Mouse (Mus musculus): ENCODE data around the gene Aifm1. TPM values are rescaled to one million over a fixed set of nuclear protein-coding genes. Genes with fewer than 3 reads are reported as not detected.

Gene Aifm1
- polyA plus RNA-seq, 1 experiment from 2014 or later, result 100 TPM

DNA sequence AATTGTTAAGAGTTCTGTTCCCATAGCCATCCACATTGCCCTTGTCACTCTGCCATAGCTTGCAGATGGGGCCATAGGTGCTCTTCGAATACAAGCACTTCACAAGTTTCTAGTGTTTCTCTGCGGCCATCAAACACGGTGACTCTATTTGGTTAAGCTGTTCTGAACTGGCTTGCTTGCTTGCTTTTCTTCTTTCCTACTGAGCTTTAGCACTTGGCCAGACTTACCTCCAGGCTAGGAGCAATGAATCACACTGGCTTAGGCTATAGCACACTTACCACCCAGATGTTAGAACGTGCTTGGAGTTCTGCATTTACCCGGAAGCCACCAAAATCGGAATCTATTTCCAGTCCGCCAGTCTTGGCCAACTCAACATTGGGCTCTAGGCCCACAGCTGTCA lies 31.7 kb downstream of the Aifm1 start:
- ATAC-seq (replicated peaks; ENCODE audit: low FRiP score, low read depth) (no peak), DNase-seq (ENCODE audit: low spot score) (no peak)
- H3K4me1 ChIP-seq (replicated peaks; ENCODE audit: insufficient read depth, low read length), result no peaks in the 10 kb centered on the region
- no peak overlapping the region for H3K4me2 ChIP-seq (ENCODE audit: low read length)
- 90% methylated on average over 7 of the region's 7 CpGs for WGBS
- no peak overlapping the region for H3K4me3 ChIP-seq (replicated peaks; ENCODE audit: low read depth, low read length)
- H3K36me3 ChIP-seq (ENCODE audit: insufficient read depth, low read length), result 0 out of 2 replicates have a peak, but pooled peaks cover 5% of the 10 kb centered on the region
- no peak for TF ChIP-seq CTCF (IDR thresholded peaks at IDR 0.05; ENCODE audit: low read depth)
- H3K9me3 ChIP-seq (replicated peaks; ENCODE audit: low read length), result no peaks in the 10 kb centered on the region
- no peaks in the 10 kb centered on the region for H3K27me3 ChIP-seq (ENCODE audit: insufficient read depth, low read length)
- no peak overlapping the region for H3K27ac ChIP-seq
- H3K9ac ChIP-seq (ENCODE audit: low read depth, low read length), result no peak overlapping the region

DNA sequence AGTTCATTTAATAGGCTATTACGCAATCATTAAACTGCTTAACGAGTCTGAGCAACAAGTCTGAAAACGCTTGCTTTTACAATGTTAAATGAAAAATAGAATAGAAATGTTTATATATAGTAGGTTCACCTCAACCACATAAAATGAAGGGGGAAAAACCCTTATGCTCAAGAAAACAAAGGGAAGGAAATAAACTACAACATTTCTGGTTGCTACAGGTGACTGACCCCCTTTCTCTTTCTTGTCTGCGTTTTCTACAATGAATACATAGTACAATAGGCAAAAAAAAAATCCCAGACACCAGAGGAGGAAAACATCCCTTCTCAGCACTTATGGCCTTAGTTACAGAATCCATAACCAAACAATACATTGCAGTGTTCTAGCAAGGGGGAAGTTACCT lies 32.3 kb downstream of the Aifm1 start:
- 82% methylated on average over 4 of the region's 4 CpGs for WGBS
- Histone ChIP-seq H3K36me3 (ENCODE audit: insufficient read depth, low read length) (0 out of 2 replicates have a peak, but pooled peaks cover 5% of the 10 kb centered on the region), H3K4me3 (replicated peaks; ENCODE audit: low read depth, low read length) (no peak overlapping the region)

DNA sequence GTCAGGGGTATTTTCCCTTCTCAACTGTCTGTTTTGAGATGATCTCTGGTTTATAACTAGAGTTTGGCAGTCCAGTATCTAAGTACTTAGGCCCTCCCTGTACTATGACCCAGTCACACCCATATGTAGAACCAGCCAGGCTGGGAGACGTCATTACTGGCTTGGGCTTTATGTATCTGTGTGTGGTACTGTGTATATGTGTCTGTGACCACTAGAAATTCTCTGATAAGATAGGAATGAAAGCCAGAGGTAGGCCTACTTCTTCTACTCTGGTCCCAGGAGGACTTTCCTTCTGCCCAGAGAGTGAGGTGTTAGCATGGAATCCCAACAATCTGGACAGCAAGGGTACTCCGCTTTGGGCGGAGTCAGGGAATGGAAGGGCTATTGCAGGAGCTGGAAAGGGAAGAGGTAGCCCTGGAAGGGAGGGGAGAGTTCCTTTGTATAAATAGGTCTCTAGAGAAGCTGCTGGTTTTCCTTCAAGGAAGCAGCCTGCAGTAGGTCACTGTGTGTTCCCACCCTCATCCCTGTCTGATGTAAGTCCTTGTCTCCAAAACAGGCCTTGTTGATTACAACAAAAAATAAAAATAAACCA lies 45.9 kb downstream of the Aifm1 start:
- Histone ChIP-seq H3K27ac (no peak overlapping the region), H3K9ac (ENCODE audit: low read depth, low read length) (no peak overlapping the region), H3K4me2 (ENCODE audit: low read length) (no peak overlapping the region), H3K36me3 (ENCODE audit: insufficient read depth, low read length) (no peaks in the 10 kb centered on the region), H3K4me1 (replicated peaks; ENCODE audit: insufficient read depth, low read length) (no peaks in the 10 kb centered on the region), H3K4me3 (replicated peaks; ENCODE audit: low read depth, low read length) (no peak overlapping the region), H3K27me3 (ENCODE audit: insufficient read depth, low read length) (no peaks in the 10 kb centered on the region), H3K9me3 (replicated peaks; ENCODE audit: low read length) (no peaks in the 10 kb centered on the region)
- DNase-seq (ENCODE audit: low spot score) (no peak), ATAC-seq (replicated peaks; ENCODE audit: low FRiP score, low read depth) (no peak)
- WGBS, result 78% methylated on average over 3 of the region's 3 CpGs
- no peak for TF ChIP-seq CTCF (IDR thresholded peaks at IDR 0.05; ENCODE audit: low read depth)

More for the DNA sequence above, 32.3 kb downstream of the Aifm1 start:
- Histone ChIP-seq H3K9ac (ENCODE audit: low read depth, low read length) (no peak overlapping the region), H3K9me3 (replicated peaks; ENCODE audit: low read length) (no peaks in the 10 kb centered on the region), H3K4me2 (ENCODE audit: low read length) (no peak overlapping the region), H3K4me1 (replicated peaks; ENCODE audit: insufficient read depth, low read length) (no peaks in the 10 kb centered on the region), H3K27me3 (ENCODE audit: insufficient read depth, low read length) (no peaks in the 10 kb centered on the region), H3K27ac (no peak overlapping the region)
- ATAC-seq (replicated peaks; ENCODE audit: low FRiP score, low read depth) (no peak), DNase-seq (ENCODE audit: low spot score) (no peak)
- TF ChIP-seq CTCF (IDR thresholded peaks at IDR 0.05; ENCODE audit: low read depth), result no peak

DNA sequence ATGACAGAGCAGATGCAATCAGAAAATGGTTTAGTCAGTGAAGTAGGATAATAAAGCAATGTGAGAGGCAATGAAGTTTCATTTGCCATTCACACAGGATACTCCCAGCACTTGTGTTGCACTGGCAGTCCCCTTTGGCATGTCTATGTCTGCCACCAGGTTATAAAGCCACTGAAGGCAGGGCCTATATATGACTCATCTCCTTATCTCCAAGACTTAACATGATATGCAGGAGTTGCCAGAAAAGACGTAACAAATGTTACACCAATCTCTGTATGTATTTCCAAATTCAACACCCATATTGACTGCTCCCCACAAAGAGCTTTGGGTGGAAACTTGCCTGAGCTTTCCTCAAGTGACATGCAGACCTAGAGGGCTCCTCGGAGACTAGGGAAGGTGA lies 47.2 kb downstream of the Aifm1 start:
- Histone ChIP-seq H3K9ac (ENCODE audit: low read depth, low read length) (no peak overlapping the region), H3K4me3 (replicated peaks; ENCODE audit: low read depth, low read length) (no peak overlapping the region), H3K27me3 (ENCODE audit: insufficient read depth, low read length) (no peaks in the 10 kb centered on the region), H3K4me1 (replicated peaks; ENCODE audit: insufficient read depth, low read length) (no peaks in the 10 kb centered on the region), H3K9me3 (replicated peaks; ENCODE audit: low read length) (no peaks in the 10 kb centered on the region), H3K4me2 (ENCODE audit: low read length) (no peak overlapping the region), H3K36me3 (ENCODE audit: insufficient read depth, low read length) (no peaks in the 10 kb centered on the region), H3K27ac (no peak overlapping the region)
- WGBS, result 81% methylated on average over 2 of the region's 2 CpGs
- no peak for TF ChIP-seq CTCF (IDR thresholded peaks at IDR 0.05; ENCODE audit: low read depth)
- no peak for DNase-seq (ENCODE audit: low spot score)
- ATAC-seq (replicated peaks; ENCODE audit: low FRiP score, low read depth), result no peak

DNA sequence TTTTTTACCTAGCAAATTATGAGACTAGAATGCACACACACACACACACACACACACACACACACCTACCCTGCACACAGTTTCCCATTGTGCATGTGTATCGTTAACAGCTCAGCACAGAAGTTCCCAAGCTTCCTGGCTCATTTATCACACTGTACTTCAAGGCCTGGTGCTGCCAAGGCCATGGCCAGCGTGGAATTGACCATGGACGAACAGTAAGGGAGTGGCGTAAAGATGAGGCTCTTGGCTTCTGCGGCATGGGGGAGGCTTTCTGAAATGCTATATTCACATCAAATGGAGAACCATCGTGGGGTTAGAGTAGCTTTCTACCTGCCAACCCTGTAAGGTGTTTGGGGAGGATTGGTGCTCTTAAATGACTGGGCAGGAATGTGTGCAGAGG lies 48.9 kb downstream of the Aifm1 start:
- no peak for TF ChIP-seq CTCF (IDR thresholded peaks at IDR 0.05; ENCODE audit: low read depth)
- no peak overlapping the region for H3K9ac ChIP-seq (ENCODE audit: low read depth, low read length)
- DNase-seq (ENCODE audit: low spot score), result no peak
- no peaks in the 10 kb centered on the region for H3K9me3 ChIP-seq (replicated peaks; ENCODE audit: low read length)
- 88% methylated on average over 6 of the region's 6 CpGs for WGBS
- H3K36me3 ChIP-seq (ENCODE audit: insufficient read depth, low read length), result no peaks in the 10 kb centered on the region
- no peak overlapping the region for H3K4me2 ChIP-seq (ENCODE audit: low read length)
- no peaks in the 10 kb centered on the region for H3K4me1 ChIP-seq (replicated peaks; ENCODE audit: insufficient read depth, low read length)
- H3K27ac ChIP-seq, result no peak overlapping the region
- no peaks in the 10 kb centered on the region for H3K27me3 ChIP-seq (ENCODE audit: insufficient read depth, low read length)
- no peak overlapping the region for H3K4me3 ChIP-seq (replicated peaks; ENCODE audit: low read depth, low read length)
- ATAC-seq (replicated peaks; ENCODE audit: low FRiP score, low read depth), result no peak

DNA sequence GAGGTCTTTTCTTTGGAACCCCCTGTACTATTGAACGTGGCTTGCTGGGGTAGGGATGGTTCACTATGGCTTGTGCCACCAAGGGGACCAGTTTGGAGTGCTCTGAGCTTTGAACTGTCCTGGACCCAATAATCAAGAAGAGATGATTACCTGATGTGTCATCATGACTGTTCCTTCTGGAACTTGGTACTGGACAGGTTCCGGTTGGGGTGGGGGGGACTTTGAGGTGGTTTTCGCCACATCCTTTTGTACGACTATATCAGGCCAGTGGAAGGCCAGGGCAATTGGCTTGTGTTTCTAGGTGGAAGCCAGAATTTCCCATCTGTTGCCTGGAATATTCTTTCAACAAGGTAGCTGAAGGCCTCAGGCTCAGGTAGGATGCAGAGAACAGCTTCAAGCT lies 49.7 kb downstream of the Aifm1 start:
- Histone ChIP-seq H3K4me1 (replicated peaks; ENCODE audit: insufficient read depth, low read length) (no peaks in the 10 kb centered on the region), H3K36me3 (ENCODE audit: insufficient read depth, low read length) (no peaks in the 10 kb centered on the region), H3K4me3 (replicated peaks; ENCODE audit: low read depth, low read length) (no peak overlapping the region), H3K4me2 (ENCODE audit: low read length) (no peak overlapping the region), H3K9me3 (replicated peaks; ENCODE audit: low read length) (no peaks in the 10 kb centered on the region), H3K9ac (ENCODE audit: low read depth, low read length) (no peak overlapping the region), H3K27ac (no peak overlapping the region), H3K27me3 (ENCODE audit: insufficient read depth, low read length) (no peaks in the 10 kb centered on the region)
- 91% methylated on average over 4 of the region's 4 CpGs for WGBS
- DNase-seq (ENCODE audit: low spot score) (no peak), ATAC-seq (replicated peaks; ENCODE audit: low FRiP score, low read depth) (no peak)
- no peak for TF ChIP-seq CTCF (IDR thresholded peaks at IDR 0.05; ENCODE audit: low read depth)

All from kidney, postnatal 0 days (tissue).